Mouse (Mus musculus) stomach, postnatal 0 days (tissue): ENCODE measurements around the gene Gm11111. TPM values are rescaled to one million over a fixed set of nuclear protein-coding genes. Genes with fewer than 3 reads are reported as not detected.
"Not testable (repeated sequence)": the region's sequence is repeated elsewhere in the genome, so short reads cannot be mapped to it uniquely, and the experiment has no call there.

Experiments
- ATAC-seq: fragments of 200-750 bp; cut with Nextera tagmentation; 2 replicates; pipeline ENCODE4 v1.8.0; 2017; ENCODE audit not compliant: low FRiP score, low TSS enrichment
- DNase-seq: peaks from one replicate; pipeline ENCODE4 v3.0.0-alpha.2; 2016; ENCODE audit warnings: low spot score
- H3K27ac ChIP-seq: fragments of 300-500 bp; sonication (generic); replicated peaks from 2 replicates; pipeline ENCODE4 v1.5.1; 2014; ENCODE audit warnings: mild to moderate bottlenecking, control low read depth
- H3K27me3 ChIP-seq: fragments of 300-500 bp; sonication (generic); 2 replicates; pipeline ENCODE4 v1.6.1; 2014; ENCODE audit warnings: low read length; ENCODE audit not compliant: control insufficient read depth, insufficient read depth
- H3K36me3 ChIP-seq: fragments of 300-500 bp; sonication (generic); 2 replicates; pipeline ENCODE4 v1.6.1; 2014; ENCODE audit warnings: low read length, mixed read lengths; ENCODE audit not compliant: control insufficient read depth, insufficient read depth
- H3K4me1 ChIP-seq: fragments of 300-500 bp; sonication (generic); replicated peaks from 2 replicates; pipeline ENCODE4 v1.6.1; 2014; ENCODE audit warnings: antibody characterized with exemption; ENCODE audit not compliant: control insufficient read depth, insufficient read depth
- H3K4me2 ChIP-seq: fragments of 300-500 bp; sonication (generic); replicated peaks from 2 replicates; pipeline ENCODE4 v1.6.1; 2014; ENCODE audit warnings: low read depth, mild to moderate bottlenecking, control low read depth, moderate library complexity
- H3K4me3 ChIP-seq: fragments of 300-500 bp; sonication (generic); 2 replicates; pipeline ENCODE4 v1.5.1; 2014; ENCODE audit warnings: low read depth, low read length, control low read depth
- H3K9ac ChIP-seq: fragments of 300-500 bp; sonication (generic); 2 replicates; pipeline ENCODE4 v1.6.1; 2014; ENCODE audit warnings: mild to moderate bottlenecking, low read length, control low read depth, mixed read lengths
- H3K9me3 ChIP-seq: fragments of 300-500 bp; sonication (generic); 2 replicates; pipeline ENCODE4 v1.6.1; 2016; ENCODE audit warnings: low read length; ENCODE audit not compliant: control insufficient read depth
- CTCF ChIP-seq: IDR thresholded peaks from 2 replicates; pipeline ENCODE4 v1.5.1; 2016; ENCODE audit warnings: antibody characterized with exemption, low read depth, mild to moderate bottlenecking, moderate library complexity
- EP300 ChIP-seq: optimal IDR thresholded peaks from 2 replicates; pipeline ENCODE3; 2016; ENCODE audit warnings: antibody characterized with exemption
- WGBS: fragments of 180-500 bp; shearing (Covaris S2); extraction: QIAGEN DNeasy Blood & Tissue Kit; methylation state at CpG from one replicate; pipeline ENCODE4 v1.1.7; 2014; 5-methylcytosine and 5-hydroxymethylcytosine counted together
- polyA plus RNA-seq: library from polyadenylated mRNA; unstranded; fragments of >200 nt; fragmentation: Nextera tagmentation; extraction: Ambion mirVana; gene quantifications from 2 replicates; pipeline ENCODE4 v1.2.1, GENCODE M21; 2015

The Gm11111 gene
- polyA plus RNA-seq, 1 experiment from 2014 or later = not detected

GRCm38 (mm10) chr5:98575471-98575834, 23.0 kb downstream of the Gm11111 start:
- Histone ChIP-seq H3K36me3 (no peaks in the 10 kb centered on the region), H3K4me2 (no peak overlapping the region), H3K9ac (no peak overlapping the region), H3K27ac (no peak overlapping the region), H3K9me3 (no peaks in the 10 kb centered on the region), H3K4me1 (no peaks in the 10 kb centered on the region), H3K4me3 (no peak overlapping the region), H3K27me3 (no peaks in the 10 kb centered on the region)
- TF ChIP-seq EP300 = no peak
- TF ChIP-seq CTCF = no peak
- ATAC-seq (no peak), DNase-seq (no peak)
- 67% methylated on average over 4 of the region's 4 CpGs for WGBS

GRCm38 (mm10) chr5:98576538-98576937, 24.0 kb downstream of the Gm11111 start:
- not testable (repeated sequence) for H3K27ac ChIP-seq, DNase-seq, H3K9me3 ChIP-seq, H3K27me3 ChIP-seq, H3K4me3 ChIP-seq, H3K4me2 ChIP-seq, H3K36me3 ChIP-seq, ATAC-seq, H3K4me1 ChIP-seq, H3K9ac ChIP-seq
- 51% methylated on average over 6 of the region's 6 CpGs for WGBS

DNA sequence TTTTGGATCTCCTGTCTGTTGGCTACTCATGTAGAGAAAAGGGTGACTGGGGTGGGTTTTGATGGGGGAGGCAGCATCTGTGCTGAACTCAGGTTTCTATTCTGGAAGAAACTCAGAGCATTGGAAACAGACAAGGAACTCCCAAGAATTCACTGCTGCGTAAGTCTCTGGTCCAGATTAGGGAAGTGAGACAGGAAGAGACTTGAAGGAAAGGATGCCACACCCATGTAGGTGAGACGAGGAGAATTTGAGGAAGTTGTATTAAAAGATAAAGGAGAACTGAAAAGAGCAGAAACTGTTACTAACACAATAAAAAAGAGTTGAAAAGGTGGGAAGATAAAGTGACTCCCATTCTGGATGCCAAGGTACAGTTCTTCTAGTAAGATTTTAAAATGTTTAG, 25.9 kb downstream of the Gm11111 start:
- H3K9me3 ChIP-seq = no peaks in the 10 kb centered on the region
- no peak overlapping the region for H3K9ac ChIP-seq
- H3K27ac ChIP-seq = no peak overlapping the region
- H3K36me3 ChIP-seq = no peaks in the 10 kb centered on the region
- no peaks in the 10 kb centered on the region for H3K4me1 ChIP-seq
- H3K4me2 ChIP-seq = no peak overlapping the region
- TF ChIP-seq CTCF = no peak
- no peak for TF ChIP-seq EP300
- 64% methylated on average over 2 of the region's 2 CpGs for WGBS
- ATAC-seq (no peak), DNase-seq (no peak)
- H3K27me3 ChIP-seq = no peaks in the 10 kb centered on the region
- no peak overlapping the region for H3K4me3 ChIP-seq

DNA sequence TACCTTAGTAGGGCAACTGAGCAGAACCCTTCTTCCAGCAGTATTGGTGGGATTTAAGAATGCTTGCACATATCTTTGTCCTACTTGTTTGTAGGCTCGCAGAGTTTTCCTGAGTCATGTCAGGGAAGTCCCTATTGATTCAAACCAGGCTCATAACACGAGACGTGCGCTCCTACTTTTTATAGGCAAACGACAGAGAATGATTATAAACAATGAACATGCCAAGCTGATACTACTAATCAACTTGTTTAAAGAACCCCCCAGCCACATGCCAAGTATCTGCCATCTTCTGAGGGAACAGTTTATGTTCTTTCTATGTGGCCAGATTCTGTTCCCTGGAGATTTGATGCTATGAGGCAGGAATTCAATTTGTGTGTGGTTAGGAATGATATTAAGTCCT, 28.3 kb downstream of the Gm11111 start:
- no peak overlapping the region for H3K27ac ChIP-seq
- H3K4me2 ChIP-seq = no peak overlapping the region
- no peak for DNase-seq
- peak; percentile 54 for TF ChIP-seq EP300
- no peak for TF ChIP-seq CTCF
- H3K36me3 ChIP-seq = no peaks in the 10 kb centered on the region
- no peaks in the 10 kb centered on the region for H3K27me3 ChIP-seq
- WGBS = 29% methylated on average over 5 of the region's 5 CpGs
- no peak overlapping the region for H3K4me3 ChIP-seq
- no peak for ATAC-seq
- no peaks in the 10 kb centered on the region for H3K9me3 ChIP-seq
- H3K4me1 ChIP-seq = no peaks in the 10 kb centered on the region
- no peak overlapping the region for H3K9ac ChIP-seq

DNA sequence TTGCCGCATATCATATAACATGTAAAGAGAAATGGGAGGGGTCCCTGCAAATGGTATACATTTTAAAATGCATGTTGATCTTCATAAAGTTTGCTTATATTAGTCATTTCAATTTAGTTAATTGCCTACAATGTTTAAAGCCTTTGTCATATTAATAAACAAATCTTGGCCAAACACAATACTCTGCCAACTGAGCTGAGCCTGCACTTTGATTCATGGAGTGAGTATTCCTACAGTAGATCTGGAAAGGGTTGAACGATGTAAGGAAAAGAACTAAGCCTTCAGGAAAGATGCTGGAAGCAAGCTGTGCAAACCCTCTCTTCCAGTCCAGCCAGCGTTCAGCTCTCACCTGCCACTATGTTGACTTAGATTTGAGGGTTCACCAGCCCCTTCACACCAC, 29.6 kb downstream of the Gm11111 start:
- no peak for ATAC-seq
- no peak overlapping the region for H3K9ac ChIP-seq
- H3K27me3 ChIP-seq = no peaks in the 10 kb centered on the region
- H3K4me3 ChIP-seq = no peak overlapping the region
- no peaks in the 10 kb centered on the region for H3K9me3 ChIP-seq
- no peak for DNase-seq
- no peak overlapping the region for H3K27ac ChIP-seq
- H3K4me1 ChIP-seq = no peaks in the 10 kb centered on the region
- H3K4me2 ChIP-seq = no peak overlapping the region
- H3K36me3 ChIP-seq = no peaks in the 10 kb centered on the region
- TF ChIP-seq CTCF (no peak), EP300 (no peak)
- 39% methylated on average over 3 of the region's 3 CpGs for WGBS

DNA sequence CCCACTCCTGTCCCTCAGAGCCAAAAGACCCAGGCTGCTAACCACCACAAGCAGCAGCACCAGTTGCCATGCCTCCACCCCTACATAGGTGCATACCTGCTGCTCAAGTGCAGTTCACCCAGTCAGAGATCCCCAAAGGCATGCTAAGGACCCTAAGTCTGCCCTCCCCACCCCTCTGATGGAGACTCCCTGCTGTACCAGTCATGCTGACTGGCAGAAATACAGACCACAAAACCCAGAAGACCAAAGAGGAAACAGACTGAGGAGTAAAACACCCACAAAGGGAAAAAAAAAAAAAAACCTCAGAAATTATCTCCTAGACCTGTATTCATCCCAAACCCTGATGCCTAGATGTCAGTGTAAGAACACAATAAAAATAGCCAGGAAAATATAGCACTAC, 33.4 kb downstream of the Gm11111 start:
- Histone ChIP-seq H3K4me1 (no peaks in the 10 kb centered on the region), H3K27ac (no peak overlapping the region), H3K36me3 (no peaks in the 10 kb centered on the region), H3K4me2 (no peak overlapping the region), H3K9me3 (no peaks in the 10 kb centered on the region), H3K9ac (no peak overlapping the region), H3K4me3 (no peak overlapping the region), H3K27me3 (no peaks in the 10 kb centered on the region)
- no peak for ATAC-seq
- no peak for TF ChIP-seq EP300
- no peak for TF ChIP-seq CTCF
- DNase-seq = no peak

Other genes with a start within 250 kb of the Gm11111 start
- 0.18 and 0.30 TPM in 2 replicates for gene Cfap299, start 223.4 kb upstream of the Gm11111 start, polyA plus RNA-seq